Mouse (Mus musculus) left cerebral cortex, postnatal 10 days (tissue): Measurements from ENCODE around the gene Mcemp1. TPM values are rescaled to one million over a fixed set of nuclear protein-coding genes. Genes with fewer than 3 reads are reported as not detected.

Source experiments
- DNase-seq, 2 experiments: peaks; one replicate each; pipeline ENCODE4 v3.0.0; 2021 to 2022; ENCODE audit warnings: low spot score in 2 of 2, mixed read lengths in 1 of 2; ENCODE audit errors: extremely low spot score in 1 of 2
- intact Hi-C: fragments of 180-260 bp; cut with DNase I; formaldehyde crosslinking; loops from one replicate; pipeline ENCODE4 v1.15.1; 2025
- total RNA-seq, 2 experiments: library from RNA; stranded (reverse); gene quantifications; 2 replicates each; pipeline ENCODE4 v1.2.3; 2021

Gene Mcemp1
- total RNA-seq, 2 experiments from 2014 or later: 0.55 to 0.66 TPM

- intact Hi-C loops: no loop called here
- no peak for DNase-seq
Measured at GRCm38 (mm10) chr8:3660889-3661288, 4.7 kb upstream of the Mcemp1 start.

DNA sequence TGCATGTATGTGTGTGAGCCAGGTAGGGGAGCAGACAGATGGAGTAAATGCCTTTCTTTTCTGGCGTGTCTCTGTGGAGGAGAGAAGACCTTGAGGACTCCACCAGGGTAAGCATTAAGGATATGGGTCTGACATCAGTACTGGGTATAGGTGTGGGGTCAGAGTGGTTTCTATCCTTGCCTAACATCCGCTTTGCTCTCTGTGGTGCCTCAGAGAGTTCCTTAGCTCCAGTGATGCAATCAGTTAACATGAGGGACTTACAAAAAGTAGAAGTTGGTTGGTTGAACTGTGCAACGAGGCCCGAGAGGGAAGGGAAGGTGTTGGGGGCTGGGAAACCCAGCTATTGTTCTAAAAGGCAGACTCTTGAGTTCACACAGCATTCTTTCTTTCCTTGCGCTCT is 1.1 kb upstream of the Mcemp1 start:
- DNase-seq: no peak
- intact Hi-C loops: no loop called here

DNA sequence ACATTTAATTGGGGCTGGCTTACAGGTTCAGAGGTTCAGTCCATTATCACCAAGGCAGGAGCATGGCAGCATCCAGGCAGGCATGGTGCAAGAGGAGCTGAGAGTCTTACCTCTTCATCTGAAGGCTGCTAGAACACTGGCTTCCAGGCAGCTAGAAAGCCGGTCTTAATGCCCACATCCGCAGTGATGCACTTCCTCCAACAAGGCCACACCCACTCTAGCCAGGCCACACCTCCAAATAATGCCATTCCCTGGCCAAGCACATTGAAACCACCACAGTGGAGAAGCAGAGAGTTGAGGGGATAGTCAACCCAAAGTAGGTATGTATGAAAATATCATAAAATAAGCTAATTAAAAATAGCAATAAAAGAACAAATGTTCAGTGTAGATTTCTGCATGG is 4.8 kb downstream of the Mcemp1 start:
- intact Hi-C loops: loop anchor here (5.0 kb wide), 2 partner anchors 43 to 113 kb away; partner anchors contain the start of gene Pcp2
- no peak for DNase-seq

- intact Hi-C loops: loop anchor here (5.0 kb wide), 2 partner anchors 45 to 115 kb away; partner anchors contain the start of gene Pcp2
- DNase-seq: peak; percentile 78 to 86
Measured at GRCm38 (mm10) chr8:3671980-3672491, 6.5 kb downstream of the Mcemp1 start, which contains the start of gene Fcor. Gene Fcor, minus strand, starts transcription at chr8:3672362.

GRCm38 (mm10) chr8:3674671-3675070 is 9.1 kb downstream of the Mcemp1 start:
- DNase-seq: no peak
- intact Hi-C loops: loop anchor here (5.0 kb wide), 2 partner anchors 47 to 117 kb away; partner anchors contain the start of gene Pcp2

- intact Hi-C loops: no loop called here
- DNase-seq: peak; percentile 88 to 95
Measured at GRCm38 (mm10) chr8:3676131-3676992, 10.8 kb downstream of the Mcemp1 start, which contains the start of gene Trappc5. Gene Trappc5, plus strand, starts transcription at chr8:3676299.

- DNase-seq: no peak
- intact Hi-C loops: no loop called here
Measured at GRCm38 (mm10) chr8:3676993-3677579, 11.5 kb downstream of the Mcemp1 start.

DNA sequence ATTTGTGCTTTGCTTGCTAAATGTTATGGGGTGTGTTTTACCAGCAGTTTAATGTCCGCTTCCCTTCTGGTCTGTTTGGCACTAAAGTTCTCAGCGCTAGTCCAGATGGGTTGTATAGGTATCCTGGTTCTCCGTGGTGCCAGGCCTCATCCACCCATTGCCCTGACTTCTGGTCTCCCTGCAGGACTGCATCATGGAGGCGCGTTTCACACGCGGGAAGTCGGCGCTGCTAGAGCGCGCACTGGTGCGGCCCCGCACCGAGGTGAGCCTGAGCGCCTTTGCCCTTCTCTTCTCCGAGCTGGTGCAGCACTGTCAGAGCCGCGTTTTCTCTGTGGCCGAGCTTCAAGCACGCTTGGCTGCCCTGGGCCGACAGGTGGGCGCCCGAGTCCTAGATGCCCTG is 13.3 kb downstream of the Mcemp1 start:
- DNase-seq: peak in 1 of 2 experiments; percentile 42
- intact Hi-C loops: no loop called here

GRCm38 (mm10) chr8:3679236-3679635 is 13.7 kb downstream of the Mcemp1 start:
- intact Hi-C loops: no loop called here

DNA sequence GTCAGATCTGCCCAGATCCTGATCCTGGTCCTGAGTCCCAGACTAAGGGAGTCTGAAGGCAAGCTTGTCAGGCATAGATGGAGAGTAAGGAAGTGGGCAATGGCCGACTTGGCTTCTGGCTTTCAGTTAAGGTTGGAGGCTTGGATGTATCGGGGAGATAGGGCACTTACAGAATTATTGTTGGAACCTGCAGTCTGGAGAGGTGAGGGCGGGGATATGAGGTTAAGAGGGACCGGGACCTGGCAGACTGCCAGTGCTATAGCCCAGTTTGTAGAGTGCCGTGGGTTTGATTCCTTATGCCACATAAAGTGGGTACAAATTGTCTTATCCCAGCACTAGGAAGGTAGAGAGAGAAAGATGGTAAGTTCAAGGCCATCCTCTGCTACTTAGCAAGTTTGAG is 14.1 kb downstream of the Mcemp1 start:
- intact Hi-C loops: no loop called here
- DNase-seq: no peak

More at GRCm38 (mm10) chr8:3679236-3679635, 13.7 kb downstream of the Mcemp1 start:
- DNase-seq: no peak

GRCm38 (mm10) chr8:3682435-3682834 is 16.9 kb downstream of the Mcemp1 start:
- intact Hi-C loops: no loop called here
- no peak for DNase-seq

- no peak for DNase-seq
- intact Hi-C loops: no loop called here
Measured at GRCm38 (mm10) chr8:3683408-3684176, 18.0 kb downstream of the Mcemp1 start.

- no peak for DNase-seq
- intact Hi-C loops: no loop called here
Measured at GRCm38 (mm10) chr8:3684530-3684929, 19.0 kb downstream of the Mcemp1 start.

DNA sequence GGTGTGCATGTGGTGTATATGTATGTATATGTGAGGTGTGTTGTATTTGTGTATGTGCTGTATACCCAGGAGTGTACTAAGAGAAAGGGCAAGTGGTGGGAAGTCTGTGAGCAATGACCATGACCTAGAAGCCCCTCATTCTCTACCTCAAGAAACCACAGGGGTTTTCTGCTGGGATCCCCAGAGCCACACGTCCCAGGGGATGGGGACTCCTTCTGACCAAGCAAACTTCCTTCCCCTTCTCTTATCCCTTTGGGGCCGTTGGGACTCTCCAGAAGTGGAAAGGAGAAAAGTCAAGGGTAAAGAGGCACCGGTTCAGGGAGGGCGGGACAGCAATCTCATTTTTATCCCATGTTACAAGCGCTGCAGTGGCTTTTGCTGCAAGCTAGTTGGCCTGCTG is 19.9 kb downstream of the Mcemp1 start:
- DNase-seq: no peak
- intact Hi-C loops: no loop called here

DNA sequence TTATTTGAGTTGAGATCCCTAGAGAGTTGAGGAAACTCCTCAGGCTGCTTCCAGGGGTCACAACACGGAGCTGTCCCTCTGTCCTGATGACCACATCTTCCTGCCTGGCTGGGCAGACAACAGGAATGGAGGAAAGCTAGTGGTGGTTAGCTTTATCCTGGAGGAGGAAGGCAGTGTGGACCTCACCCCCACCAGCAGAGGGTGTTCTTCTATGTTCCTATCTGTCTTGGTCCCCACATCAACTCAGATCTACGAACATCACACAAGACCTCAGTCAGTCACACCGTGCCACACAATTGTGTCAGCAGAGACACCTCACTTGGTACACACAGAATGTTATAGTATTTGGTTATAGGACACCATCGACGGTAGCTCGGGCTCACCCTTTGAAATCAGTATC is 22.0 kb downstream of the Mcemp1 start:
- DNase-seq: no peak
- intact Hi-C loops: no loop called here

- DNase-seq: no peak
- intact Hi-C loops: no loop called here
Measured at GRCm38 (mm10) chr8:3690774-3691173, 25.2 kb downstream of the Mcemp1 start.

DNA sequence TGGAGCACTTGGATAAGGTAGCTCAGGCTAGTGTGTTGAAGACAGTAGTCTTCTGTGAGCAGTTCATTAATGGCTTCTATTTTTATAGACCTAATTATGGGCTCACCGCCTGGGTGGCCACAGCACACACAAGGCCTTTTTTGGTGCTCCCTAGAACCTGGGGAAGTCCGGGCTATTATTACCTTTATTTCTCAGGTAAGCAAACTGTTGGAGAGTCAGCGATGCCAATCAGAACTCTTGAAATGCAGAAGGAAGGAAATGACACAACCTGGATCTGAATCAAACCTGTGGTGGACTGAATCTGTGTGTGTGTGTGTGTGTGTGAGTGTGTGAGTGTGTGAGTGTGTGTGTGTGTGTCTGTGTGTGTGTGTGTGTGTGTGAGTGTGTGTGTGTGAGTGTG is 28.6 kb downstream of the Mcemp1 start, which contains the start of gene Fcer2a:
Gene Fcer2a, minus strand, starts transcription at position 55 of the 400 bp plus-strand sequence.
- intact Hi-C loops: no loop called here
- no peak for DNase-seq

- intact Hi-C loops: no loop called here
- no peak for DNase-seq
Measured at GRCm38 (mm10) chr8:3701491-3701890, 35.9 kb downstream of the Mcemp1 start.

DNA sequence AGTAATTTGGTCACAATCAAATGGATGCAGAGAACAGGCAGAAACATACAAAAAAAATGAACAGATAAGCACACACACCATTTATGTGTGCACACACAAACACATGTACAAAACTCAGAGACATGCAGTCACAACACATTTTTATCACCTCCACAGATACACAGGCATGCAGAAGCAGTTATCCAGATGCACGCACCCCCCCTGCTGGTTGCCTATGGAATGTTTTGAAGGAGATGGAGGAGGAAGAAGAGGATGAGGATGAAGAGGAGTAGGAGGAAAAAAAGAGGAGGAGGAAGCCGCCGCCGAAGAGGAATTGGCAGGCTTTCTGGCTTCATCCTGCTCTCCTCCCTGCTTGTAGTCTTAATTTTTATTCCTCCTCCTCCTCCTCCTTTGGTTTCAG is 40.2 kb downstream of the Mcemp1 start:
- intact Hi-C loops: no loop called here
- DNase-seq: no peak
